Mouse (Mus musculus) granulocyte monocyte progenitor cell, adult 5-6 weeks (primary cell): ENCODE measurements around the gene Iba57. TPM values are rescaled to one million over a fixed set of nuclear protein-coding genes. Genes with fewer than 3 reads are reported as not detected.

Experiments
- ATAC-seq: replicated peaks from 2 replicates; pipeline ENCODE4 v1.8.0; 2016; ENCODE audit warnings: mild to moderate bottlenecking, moderate TSS enrichment, inconsistent platforms; ENCODE audit not compliant: poor library complexity, severe bottlenecking
- total RNA-seq, 2 experiments: library from RNA; stranded (forward) in 1 of 2; stranded (reverse) in 1 of 2; fragments of 200-712, 200-1000 nt in 1 of 2; fragments of >200 nt in 1 of 2; fragmentation: Nextera tagmentation in 1 of 2; gene quantifications; 2 replicates each; pipeline ENCODE4 v1.2.3; 2014 to 2017

Gene Iba57
- total RNA-seq, 2 experiments from 2014 or later = 0.84 to 6.0 TPM

- ATAC-seq = no peak
Measured at GRCm38 (mm10) chr11:59135051-59135820, 28.3 kb downstream of the Iba57 start.

- peak; percentile 45 for ATAC-seq
Measured at GRCm38 (mm10) chr11:59134373-59134997, 29.1 kb downstream of the Iba57 start.

GRCm38 (mm10) chr11:59132065-59132464 is 31.5 kb downstream of the Iba57 start:
- no peak for ATAC-seq

GRCm38 (mm10) chr11:59131348-59131919 is 32.1 kb downstream of the Iba57 start:
- ATAC-seq = no peak

- ATAC-seq = no peak
Measured at GRCm38 (mm10) chr11:59130782-59131181, 32.8 kb downstream of the Iba57 start.

- ATAC-seq = no peak
Measured at GRCm38 (mm10) chr11:59105945-59106344, 57.6 kb downstream of the Iba57 start.

Other genes starting within 250 kb of the Iba57 start
- gene Btnl10, start 245.8 kb downstream of the Iba57 start, total RNA-seq (2014; fragmentation: Nextera tagmentation) = not detected in 2 replicates
- gene Btnl10, start 245.8 kb downstream of the Iba57 start, total RNA-seq (2017) = 0.13 TPM in 1 of 2 replicates, not detected in the other
- 78.6 and 79.3 TPM in 2 replicates for gene Rnf187, start 224.8 kb downstream of the Iba57 start, total RNA-seq (2014; fragmentation: Nextera tagmentation)
- gene Rnf187, start 224.8 kb downstream of the Iba57 start, total RNA-seq (2017) = 60.0 and 82.2 TPM in 2 replicates
- gene Hist3h2ba, start 214.8 kb downstream of the Iba57 start, total RNA-seq (2014; fragmentation: Nextera tagmentation) = not detected in 2 replicates
- 1.5 and 2.3 TPM in 2 replicates for gene Hist3h2ba, start 214.8 kb downstream of the Iba57 start, total RNA-seq (2017)
- gene Hist3h2a, start 209.1 kb downstream of the Iba57 start, total RNA-seq (2014; fragmentation: Nextera tagmentation) = 9.3 and 14.0 TPM in 2 replicates
- 234 and 237 TPM in 2 replicates for gene Hist3h2a, start 209.1 kb downstream of the Iba57 start, total RNA-seq (2017)
- gene Trim17, start 209.1 kb downstream of the Iba57 start, total RNA-seq (2014; fragmentation: Nextera tagmentation) = not detected in 2 replicates
- 0.13 TPM in 1 of 2 replicates, not detected in the other for gene Trim17, start 209.1 kb downstream of the Iba57 start, total RNA-seq (2017)
- 29.0 and 32.3 TPM in 2 replicates for gene Trim11, start 185.6 kb downstream of the Iba57 start, total RNA-seq (2014; fragmentation: Nextera tagmentation)
- gene Trim11, start 185.6 kb downstream of the Iba57 start, total RNA-seq (2017) = 29.1 and 30.5 TPM in 2 replicates
- gene Obscn, start 27.3 kb downstream of the Iba57 start, total RNA-seq (2014; fragmentation: Nextera tagmentation) = not detected in 2 replicates
- not detected in 2 replicates for gene Obscn, start 27.3 kb downstream of the Iba57 start, total RNA-seq (2017)
- not detected in 2 replicates for gene Gjc2, start 19.5 kb upstream of the Iba57 start, total RNA-seq (2014; fragmentation: Nextera tagmentation)
- not detected in 2 replicates for gene Gjc2, start 19.5 kb upstream of the Iba57 start, total RNA-seq (2017)
- gene Guk1, start 28.5 kb upstream of the Iba57 start, total RNA-seq (2014; fragmentation: Nextera tagmentation) = 41.9 and 58.1 TPM in 2 replicates
- gene Guk1, start 28.5 kb upstream of the Iba57 start, total RNA-seq (2017) = 33.2 and 35.9 TPM in 2 replicates
- 22.7 and 45.8 TPM in 2 replicates for gene Mrpl55, start 38.7 kb upstream of the Iba57 start, total RNA-seq (2014; fragmentation: Nextera tagmentation)
- 59.9 and 82.1 TPM in 2 replicates for gene Mrpl55, start 38.7 kb upstream of the Iba57 start, total RNA-seq (2017)
- gene 2310033P09Rik, start 44.6 kb upstream of the Iba57 start, total RNA-seq (2014; fragmentation: Nextera tagmentation) = 21.2 and 21.9 TPM in 2 replicates
- 11.4 and 14.0 TPM in 2 replicates for gene 2310033P09Rik, start 44.6 kb upstream of the Iba57 start, total RNA-seq (2017)
- gene Arf1, start 64.5 kb upstream of the Iba57 start, total RNA-seq (2014; fragmentation: Nextera tagmentation) = 287 and 315 TPM in 2 replicates
- gene Arf1, start 64.5 kb upstream of the Iba57 start, total RNA-seq (2017) = 336 and 384 TPM in 2 replicates
- not detected in 2 replicates for gene Wnt3a, start 127.0 kb upstream of the Iba57 start, total RNA-seq (2014; fragmentation: Nextera tagmentation)
- gene Wnt3a, start 127.0 kb upstream of the Iba57 start, total RNA-seq (2017) = not detected in 2 replicates
- not detected in 2 replicates for gene Wnt9a, start 143.2 kb upstream of the Iba57 start, total RNA-seq (2014; fragmentation: Nextera tagmentation)
- not detected in 2 replicates for gene Wnt9a, start 143.2 kb upstream of the Iba57 start, total RNA-seq (2017)
- not detected in 2 replicates for gene Prss38, start 211.9 kb upstream of the Iba57 start, total RNA-seq (2014; fragmentation: Nextera tagmentation)
- gene Prss38, start 211.9 kb upstream of the Iba57 start, total RNA-seq (2017) = not detected in 2 replicates